ENCODE assay signal across 10 mouse cellular contexts in genomic region chr11:59707481-59707880, GRCm38 (mm10). TPM values are rescaled to one million over a fixed set of nuclear protein-coding genes. Genes with fewer than 3 reads are reported as not detected.
DNase-seq lines count a peak whose midpoint lies in the region; ATAC-seq lines count a peak whose summit lies in the region.
"Had no signal": no experiment of that assay in that cellular context is flagged by ENCODE, and none has a peak within 500 bp of the region (broad histone marks: within the 10 kb centered on the region; RNA-seq: fewer than 3 reads in every experiment).

No protein-coding gene starts in this region.

- intact Hi-C loops in heart, postnatal 36 days (cut with DNase I), result loop anchor here (2.0 to 5.0 kb wide), 2 partner anchors 37 to 45 kb away; partner anchors contain the start of gene Mprip

- peaks cover 59% of the 10 kb centered on the region for H3K4me1 ChIP-seq in heart, embryonic 10.5 days
- peaks cover 46% of the 10 kb centered on the region for H3K4me1 ChIP-seq in heart, embryonic 16.5 days (ENCODE audit: control insufficient read depth, insufficient read depth, low read length)
- H3K4me1 ChIP-seq in midbrain, embryonic 10.5 days, result peaks cover 31% of the 10 kb centered on the region

- ATAC-seq in heart, embryonic 16.5 days (replicated peaks; ENCODE audit: extremely low read depth, insufficient read depth, low FRiP score), result 0 out of 2 replicates have a peak, but pooled peaks have one; percentile 6

- peak overlapping the region; percentile 69 for H3K9ac ChIP-seq in heart, embryonic 16.5 days (ENCODE audit: low read length)

- H3K4me2 ChIP-seq in heart, embryonic 16.5 days (ENCODE audit: low read depth, low read length), result peak overlapping the region; percentile 62

- 0 out of 2 replicates have a peak, but pooled peaks cover 3% of the 10 kb centered on the region for H3K36me3 ChIP-seq in heart, embryonic 10.5 days
- H3K36me3 ChIP-seq in heart, embryonic 16.5 days (ENCODE audit: control insufficient read depth, insufficient read depth), result no peaks in the 10 kb centered on the region
- H3K36me3 ChIP-seq in midbrain, embryonic 10.5 days, result peaks cover 17% of the 10 kb centered on the region; the same call in 1 of the 2 replicates

- DNase-seq in heart, embryonic 10.5 days (ENCODE audit: low spot score), result no peak
- no peak for DNase-seq in heart, postnatal 36 days
- peak; percentile 65 for DNase-seq in adipocyte (ENCODE audit: low spot score)
- no peak for DNase-seq in midbrain, embryonic 10.5 days (ENCODE audit: low spot score)
- no peak for DNase-seq in frontal cortex, postnatal 25 days (ENCODE audit: low spot score in 2 of 2)
- no peak for DNase-seq in thymus, postnatal 10 days (ENCODE audit: low spot score in 2 of 2)
- DNase-seq in right cerebral cortex, postnatal 25 days, result no peak
- DNase-seq: thymus, adult 18-20 months had no signal

- H3K9me3 ChIP-seq in heart, embryonic 10.5 days, result no peaks in the 10 kb centered on the region
- H3K9me3 ChIP-seq in heart, embryonic 16.5 days (replicated peaks; ENCODE audit: control insufficient read depth, low read length), result no peaks in the 10 kb centered on the region
- H3K9me3 ChIP-seq in midbrain, embryonic 10.5 days (replicated peaks), result no peaks in the 10 kb centered on the region

- no peaks in the 10 kb centered on the region for H3K27me3 ChIP-seq in heart, embryonic 10.5 days (ENCODE audit: insufficient read depth, poor library complexity, severe bottlenecking)
- no peaks in the 10 kb centered on the region for H3K27me3 ChIP-seq in heart, embryonic 16.5 days (ENCODE audit: control insufficient read depth, insufficient read depth, low read length)
- no peaks in the 10 kb centered on the region for H3K27me3 ChIP-seq in midbrain, embryonic 10.5 days (ENCODE audit: low read depth, poor library complexity, severe bottlenecking)
- H3K27me3 ChIP-seq: CH12.LX had no signal

- peak overlapping the region; percentile 89 for H3K27ac ChIP-seq in heart, embryonic 10.5 days
- H3K27ac ChIP-seq in heart, embryonic 16.5 days (ENCODE audit: low read length), result peak overlapping the region; percentile 97
- H3K27ac ChIP-seq in midbrain, embryonic 10.5 days (replicated peaks), result peak overlapping the region; percentile 82

- 51% methylated on average over 2 of the region's 2 CpGs for WGBS in heart, embryonic 10.5 days
- 36% methylated on average over 2 of the region's 2 CpGs for WGBS in heart, embryonic 16.5 days
- 28% methylated on average over 2 of the region's 2 CpGs for WGBS in midbrain, embryonic 10.5 days

- peak overlapping the region; percentile 38 for H3K4me3 ChIP-seq in heart, embryonic 10.5 days
- no peak overlapping the region for H3K4me3 ChIP-seq in heart, embryonic 16.5 days (ENCODE audit: low read length)
- 0 out of 2 replicates have a peak overlapping the region, but pooled peaks have one; percentile 11 for H3K4me3 ChIP-seq in midbrain, embryonic 10.5 days

RNA-seq across cellular contexts. Expression of gene Mprip, which starts 46.4 kb away (rescaled TPM):
- polyA plus RNA-seq in heart, embryonic 10.5 days (2016; fragmentation: Nextera tagmentation; extraction: Ambion mirVana), result 36.6 and 43.6 TPM in 2 replicates
- total RNA-seq in heart, postnatal 36 days (2021), result 100 to 1,000 TPM; 137 to 147 TPM
- polyA plus RNA-seq in heart, embryonic 16.5 days (2015; fragmentation: Nextera tagmentation; extraction: Ambion mirVana), result 26.6 and 34.2 TPM in 2 replicates
- polyA plus RNA-seq in midbrain, embryonic 10.5 days (2016; fragmentation: Nextera tagmentation; extraction: Ambion mirVana), result 24.6 and 27.1 TPM in 2 replicates
